18 mouse cellular contexts compared by ENCODE assay signal in genomic region chr5:52812456-52812855, GRCm38 (mm10). TPM values are rescaled to one million over a fixed set of nuclear protein-coding genes. Genes with fewer than 3 reads are reported as not detected.
A peak's percentile ranks its signal among the peaks of the same experiment; 100 is the strongest.
DNase-seq lines count a peak whose midpoint lies in the region; ATAC-seq lines count a peak whose summit lies in the region.
"Had no signal": no experiment of that assay in that cellular context is flagged by ENCODE, and none has a peak within 500 bp of the region (broad histone marks: within the 10 kb centered on the region; RNA-seq: fewer than 3 reads in every experiment).

No protein-coding gene starts in this region.

- DNase-seq in frontal cortex, postnatal 10 days (ENCODE audit: low spot score in 2 of 2): no peak
- peak; percentile 29 to 36 for DNase-seq in left cerebral cortex, postnatal 14 days (ENCODE audit: low spot score in 2 of 2)
- DNase-seq in left cerebral cortex, adult 11 months (ENCODE audit: low spot score): no peak
- DNase-seq in right cerebral cortex, adult 2 months (ENCODE audit: low spot score in 2 of 2): peak; percentile 35 to 53
- DNase-seq in right cerebral cortex, postnatal 14 days: no peak
- peak; percentile 60 for DNase-seq in telencephalon, adult 2 months (ENCODE audit: low read depth, low spot score)
- DNase-seq in adrenal gland, postnatal 14 days: no peak
- DNase-seq: adrenal gland, adult 8-10 months; adrenal gland, postnatal 36 days; cerebellum, adult 11-12 months; cerebellum, adult 8-10 months; cerebellum, postnatal 10 days; cerebellum, postnatal 36 days; embryo, embryonic 11 days; gastrocnemius, postnatal 25 days had no signal

- intact Hi-C loops in left cerebral cortex, postnatal 14 days (cut with DNase I): no loop called here

- ATAC-seq in frontal cortex, adult (ENCODE audit: low TSS enrichment): peak; percentile 85
- ATAC-seq: activated CD4-positive, CD25-positive, alpha-beta regulatory T cell, adult 4 months; forebrain, embryonic 15.5 days had no signal

RNA-seq across cellular contexts. Expression of gene Anapc4, which starts 21.4 kb away (rescaled TPM):
- 10 to 100 TPM; 70.0 to 71.4 TPM for total RNA-seq in left cerebral cortex, postnatal 14 days (2021)
- 57.5 and 66.8 TPM in 2 replicates for total RNA-seq in adrenal gland, postnatal 14 days (2021)

RNA-seq across cellular contexts. Expression of gene Zcchc4, which starts 37.2 kb away (rescaled TPM):
- total RNA-seq in left cerebral cortex, postnatal 14 days (2021): 1 to 10 TPM; 8.1 to 8.2 TPM
- total RNA-seq in adrenal gland, postnatal 14 days (2021): 9.6 and 10.9 TPM in 2 replicates

Comparison
In these comparisons a context has a peak if more than half of its experiments do, and no peak if none do; other contexts are left out.
1. DNase-seq: peak in left cerebral cortex, postnatal 14 days (2 of 2), right cerebral cortex, adult 2 months (2 of 2) and telencephalon, adult 2 months (single experiment); none in frontal cortex, postnatal 10 days (0 of 2), left cerebral cortex, adult 11 months (single experiment), right cerebral cortex, postnatal 14 days (single experiment) and adrenal gland, postnatal 14 days (single experiment).